Mouse (Mus musculus) embryonic facial prominence, embryonic 14.5 days (tissue): ENCODE results near the gene Camta1. TPM values are rescaled to one million over a fixed set of nuclear protein-coding genes. Genes with fewer than 3 reads are reported as not detected.

Experiments used
- ATAC-seq: fragments of 200-750 bp; cut with Nextera tagmentation; 2 replicates; pipeline ENCODE4 v1.8.0; 2017; ENCODE audit warnings: low read depth, moderate number of reproducible peaks, moderate TSS enrichment
- DNase-seq: peaks from one replicate; pipeline ENCODE4 v3.0.0-alpha.2; 2015; ENCODE audit warnings: low spot score
- H3K27ac ChIP-seq: fragments of 300-500 bp; sonication (generic); replicated peaks from 2 replicates; pipeline ENCODE4 v1.5.1; 2014; ENCODE audit warnings: low read depth, mild to moderate bottlenecking, low read length, moderate library complexity
- H3K27me3 ChIP-seq: fragments of 300-500 bp; sonication (generic); replicated peaks from 2 replicates; pipeline ENCODE4 v1.6.1; 2014; ENCODE audit warnings: low read length; ENCODE audit not compliant: control insufficient read depth, insufficient read depth
- H3K36me3 ChIP-seq: fragments of 300-500 bp; sonication (generic); 2 replicates; pipeline ENCODE4 v1.6.1; 2014; ENCODE audit warnings: low read length, mixed read lengths; ENCODE audit not compliant: control insufficient read depth, insufficient read depth
- H3K4me1 ChIP-seq: fragments of 300-500 bp; sonication (generic); 2 replicates; pipeline ENCODE4 v1.6.1; 2014; ENCODE audit warnings: antibody characterized with exemption, low read length; ENCODE audit not compliant: control insufficient read depth, insufficient read depth
- H3K4me2 ChIP-seq: fragments of 300-500 bp; sonication (generic); 2 replicates; pipeline ENCODE4 v1.6.1; 2014; ENCODE audit warnings: low read depth, mild to moderate bottlenecking, low read length, moderate library complexity, mixed read lengths
- H3K4me3 ChIP-seq: fragments of 300-500 bp; sonication (generic); 2 replicates; pipeline ENCODE4 v1.5.1; 2014; ENCODE audit warnings: low read depth, mild to moderate bottlenecking, low read length
- H3K9ac ChIP-seq: fragments of 300-500 bp; sonication (generic); 2 replicates; pipeline ENCODE4 v1.6.1; 2014; ENCODE audit warnings: low read depth, mild to moderate bottlenecking, low read length, moderate library complexity, mixed read lengths
- H3K9me3 ChIP-seq: fragments of 300-500 bp; sonication (generic); 2 replicates; pipeline ENCODE4 v1.6.1; 2016; ENCODE audit warnings: low read length; ENCODE audit not compliant: control insufficient read depth
- WGBS: fragments of 180-500 bp; shearing (Covaris S2); extraction: QIAGEN DNeasy Blood & Tissue Kit; methylation state at CpG from one replicate; pipeline ENCODE4 v1.1.7; 2014; 5-methylcytosine and 5-hydroxymethylcytosine counted together
- polyA plus RNA-seq: library from polyadenylated mRNA; unstranded; fragments of >200 nt; fragmentation: Nextera tagmentation; extraction: Ambion mirVana; gene quantifications from 2 replicates; pipeline ENCODE4 v1.2.1, GENCODE M21; 2014

Gene Camta1
- polyA plus RNA-seq, 1 experiment from 2014 or later: 77.3 TPM

- no peak for ATAC-seq
- Histone ChIP-seq H3K4me1 (peaks cover 10% of the 10 kb centered on the region), H3K9me3 (no peaks in the 10 kb centered on the region), H3K36me3 (no peaks in the 10 kb centered on the region), H3K27me3 (no peaks in the 10 kb centered on the region), H3K9ac (no peak overlapping the region), H3K4me2 (no peak overlapping the region), H3K27ac (no peak overlapping the region), H3K4me3 (no peak overlapping the region)
- no peak for DNase-seq
- whole genome bisulfite sequencing: 96% methylated on average over 2 of the region's 2 CpGs
These were observed 454.5 kb downstream of the Camta1 start for GRCm38 (mm10) chr4:151407129-151407528.

GRCm38 (mm10) chr4:151404581-151405256 lies 457.0 kb downstream of the Camta1 start:
- DNase-seq: peak; percentile 73
- Histone ChIP-seq H3K4me1 (no peaks in the 10 kb centered on the region), H3K4me3 (no peak overlapping the region), H3K36me3 (no peaks in the 10 kb centered on the region), H3K9ac (no peak overlapping the region), H3K27me3 (no peaks in the 10 kb centered on the region), H3K4me2 (no peak overlapping the region), H3K27ac (peak overlapping the region; percentile 25; the same call in 1 of the 2 replicates), H3K9me3 (no peaks in the 10 kb centered on the region)
- WGBS: 66% methylated on average over 17 of the region's 17 CpGs
- peak; percentile 80 for ATAC-seq

GRCm38 (mm10) chr4:151401685-151402397 lies 459.8 kb downstream of the Camta1 start:
- WGBS: 82% methylated on average over 22 of the region's 22 CpGs
- H3K9me3 ChIP-seq: no peaks in the 10 kb centered on the region
- no peaks in the 10 kb centered on the region for H3K27me3 ChIP-seq
- H3K4me1 ChIP-seq: no peaks in the 10 kb centered on the region
- no peak overlapping the region for H3K9ac ChIP-seq
- no peak for DNase-seq
- H3K27ac ChIP-seq: no peak overlapping the region
- H3K36me3 ChIP-seq: no peaks in the 10 kb centered on the region
- ATAC-seq: no peak
- no peak overlapping the region for H3K4me2 ChIP-seq
- H3K4me3 ChIP-seq: no peak overlapping the region

- 85% methylated on average over 7 of the region's 7 CpGs for WGBS
- Histone ChIP-seq H3K27me3 (no peaks in the 10 kb centered on the region), H3K9me3 (no peaks in the 10 kb centered on the region), H3K4me3 (no peak overlapping the region), H3K4me2 (no peak overlapping the region), H3K9ac (no peak overlapping the region), H3K4me1 (no peaks in the 10 kb centered on the region), H3K36me3 (no peaks in the 10 kb centered on the region), H3K27ac (no peak overlapping the region)
- ATAC-seq: no peak
- DNase-seq: no peak
These were observed 465.1 kb downstream of the Camta1 start for GRCm38 (mm10) chr4:151396536-151396935.

- ATAC-seq (no peak), DNase-seq (peak; percentile 43)
- H3K4me1 ChIP-seq: peaks cover 9% of the 10 kb centered on the region
- H3K4me2 ChIP-seq: no peak overlapping the region
- H3K4me3 ChIP-seq: no peak overlapping the region
- H3K9ac ChIP-seq: no peak overlapping the region
- 51% methylated on average over 11 of the region's 11 CpGs for WGBS
- no peaks in the 10 kb centered on the region for H3K36me3 ChIP-seq
- no peaks in the 10 kb centered on the region for H3K9me3 ChIP-seq
- peaks cover 18% of the 10 kb centered on the region for H3K27me3 ChIP-seq
- no peak overlapping the region for H3K27ac ChIP-seq
These were observed 472.3 kb downstream of the Camta1 start for GRCm38 (mm10) chr4:151389345-151389744.

GRCm38 (mm10) chr4:151386701-151387451 lies 474.8 kb downstream of the Camta1 start:
- Histone ChIP-seq H3K4me2 (peak overlapping the region; percentile 63), H3K4me1 (peaks cover 9% of the 10 kb centered on the region), H3K4me3 (peak overlapping the region; percentile 36), H3K27me3 (peaks cover 18% of the 10 kb centered on the region), H3K36me3 (no peaks in the 10 kb centered on the region), H3K9me3 (no peaks in the 10 kb centered on the region), H3K9ac (peak overlapping the region; percentile 46), H3K27ac (peak overlapping the region; percentile 39)
- 3% methylated on average over 23 of the region's 24 CpGs for WGBS
- DNase-seq (peak; percentile 34), ATAC-seq (peak; percentile 17; the same call in 1 of the 2 replicates)

- ATAC-seq (peak; percentile 51), DNase-seq (peak; percentile 40)
- Histone ChIP-seq H3K36me3 (no peaks in the 10 kb centered on the region), H3K27me3 (peaks cover 18% of the 10 kb centered on the region), H3K9me3 (no peaks in the 10 kb centered on the region), H3K4me2 (peak overlapping the region; percentile 63), H3K4me1 (peaks cover 9% of the 10 kb centered on the region), H3K9ac (0 out of 2 replicates have a peak overlapping the region, but pooled peaks have one; percentile 19), H3K27ac (no peak overlapping the region), H3K4me3 (0 out of 2 replicates have a peak overlapping the region, but pooled peaks have one; percentile 36)
- WGBS: 11% methylated on average over 12 of the region's 12 CpGs
These were observed 475.5 kb downstream of the Camta1 start for GRCm38 (mm10) chr4:151385985-151386700.

GRCm38 (mm10) chr4:151377731-151378130 lies 483.9 kb downstream of the Camta1 start:
- WGBS: 86% methylated on average over 1 of the region's 1 CpGs
- no peak for ATAC-seq
- Histone ChIP-seq H3K9ac (no peak overlapping the region), H3K4me2 (no peak overlapping the region), H3K4me1 (no peaks in the 10 kb centered on the region), H3K9me3 (no peaks in the 10 kb centered on the region), H3K27me3 (no peaks in the 10 kb centered on the region), H3K4me3 (no peak overlapping the region), H3K27ac (no peak overlapping the region), H3K36me3 (no peaks in the 10 kb centered on the region)
- DNase-seq: no peak
